Comparison of ENCODE assay signal across 42 mouse cellular contexts in genomic region chr7:45265518-45265917, GRCm38 (mm10). TPM values are rescaled to one million over a fixed set of nuclear protein-coding genes. Genes with fewer than 3 reads are reported as not detected.
"Had no signal": no experiment of that assay in that cellular context is flagged by ENCODE, and none has a peak within 500 bp of the region (broad histone marks: within the 10 kb centered on the region; RNA-seq: fewer than 3 reads in every experiment).

No protein-coding gene starts in this region.

- H3K9me3 ChIP-seq: limb, embryonic 10.5 days; limb, embryonic 12.5 days; limb, embryonic 13.5 days; limb, embryonic 15.5 days; liver, embryonic 12.5 days; liver, embryonic 13.5 days; liver, embryonic 15.5 days; lung, embryonic 15.5 days; megakaryocyte, embryonic 14.5 days; midbrain, embryonic 10.5 days; midbrain, embryonic 12.5 days; midbrain, embryonic 13.5 days; midbrain, embryonic 15.5 days; neural tube, embryonic 12.5 days had no signal

- H3K27ac ChIP-seq: limb, embryonic 10.5 days; limb, embryonic 12.5 days; limb, embryonic 13.5 days; limb, embryonic 15.5 days; liver, embryonic 12.5 days; liver, embryonic 13.5 days; liver, embryonic 14.5 days; liver, embryonic 15.5 days; lung, embryonic 15.5 days; macrophage; midbrain, embryonic 10.5 days; midbrain, embryonic 12.5 days; midbrain, embryonic 13.5 days; midbrain, embryonic 15.5 days; neural tube, embryonic 12.5 days had no signal

- H3K36me3 ChIP-seq: limb, embryonic 10.5 days; limb, embryonic 12.5 days; limb, embryonic 13.5 days; limb, embryonic 15.5 days; liver, embryonic 12.5 days; liver, embryonic 13.5 days; liver, embryonic 15.5 days; lung, embryonic 15.5 days; midbrain, embryonic 10.5 days; midbrain, embryonic 12.5 days; midbrain, embryonic 13.5 days; midbrain, embryonic 15.5 days; neural tube, embryonic 12.5 days had no signal

- H3K4me1 ChIP-seq: liver, embryonic 12.5 days; liver, embryonic 13.5 days; liver, embryonic 15.5 days; midbrain, embryonic 12.5 days; midbrain, embryonic 13.5 days; midbrain, embryonic 15.5 days had no signal

- H3K4me3 ChIP-seq: limb, embryonic 10.5 days; limb, embryonic 12.5 days; limb, embryonic 13.5 days; limb, embryonic 15.5 days; liver, embryonic 12.5 days; liver, embryonic 13.5 days; liver, embryonic 15.5 days; lung, embryonic 15.5 days; megakaryocyte, embryonic 14.5 days; midbrain, embryonic 10.5 days; midbrain, embryonic 12.5 days; midbrain, embryonic 13.5 days; midbrain, embryonic 15.5 days; myocyte; neural tube, embryonic 12.5 days had no signal

- ATAC-seq: liver, embryonic 12.5 days; lung, postnatal 0 days; midbrain, embryonic 13.5 days; midbrain, embryonic 15.5 days; midbrain, embryonic 16.5 days had no signal

- H3K4me2 ChIP-seq: limb, embryonic 12.5 days; limb, embryonic 13.5 days; limb, embryonic 15.5 days; liver, embryonic 11.5 days; liver, embryonic 12.5 days; liver, embryonic 13.5 days; liver, embryonic 15.5 days; lung, embryonic 14.5 days; lung, embryonic 15.5 days; midbrain, embryonic 11.5 days; midbrain, embryonic 12.5 days; midbrain, embryonic 13.5 days; midbrain, embryonic 15.5 days; neural tube, embryonic 12.5 days had no signal

- H3K9ac ChIP-seq: limb, embryonic 12.5 days; limb, embryonic 13.5 days; limb, embryonic 15.5 days; liver, embryonic 12.5 days; liver, embryonic 13.5 days; liver, embryonic 14.5 days; liver, embryonic 15.5 days; lung, embryonic 14.5 days; lung, embryonic 15.5 days; midbrain, embryonic 12.5 days; midbrain, embryonic 13.5 days; midbrain, embryonic 15.5 days; neural tube, embryonic 12.5 days had no signal

- H3K27me3 ChIP-seq: midbrain, embryonic 15.5 days; neural tube, embryonic 12.5 days had no signal

- DNase-seq: left cerebral cortex, postnatal 4 days; liver; liver, embryonic 13.5 days; lung, adult 18-20 months; lung, adult 2 months; lung, embryonic 14.5 days; lung, postnatal 10 days; lung, postnatal 14 days; lung, postnatal 36 days; lung, postnatal 4 days; midbrain, embryonic 14.5 days had no signal

RNA-seq across cellular contexts. Expression of gene Slc6a21, which starts 11.8 kb away (rescaled TPM):
- total RNA-seq: left cerebral cortex, postnatal 36 days; left cerebral cortex, postnatal 4 days; megakaryocyte progenitor cell, adult 5-6 weeks; megakaryocyte-erythroid progenitor cell, adult 5-6 weeks; midbrain, postnatal 0 days; monocyte, adult 5-6 weeks had no signal
- polyA plus RNA-seq: limb, embryonic 10.5 days; limb, embryonic 11.5 days; limb, embryonic 12.5 days; limb, embryonic 13.5 days; limb, embryonic 14.5 days; limb, embryonic 15.5 days; liver, embryonic 11.5 days; liver, embryonic 12.5 days; liver, embryonic 13.5 days; liver, embryonic 14.5 days; liver, embryonic 15.5 days; liver, embryonic 16.5 days; lung, adult 2 months; lung, embryonic 14.5 days; lung, embryonic 16.5 days; lung, postnatal 0 days; macrophage; midbrain, embryonic 10.5 days; midbrain, embryonic 11.5 days; midbrain, embryonic 12.5 days; midbrain, embryonic 13.5 days; midbrain, embryonic 14.5 days; midbrain, embryonic 15.5 days; midbrain, embryonic 16.5 days; midbrain, postnatal 0 days; myocyte; neural tube, embryonic 11.5 days; neural tube, embryonic 12.5 days had no signal

RNA-seq across cellular contexts. Expression of gene Slc6a16, which starts 24.6 kb away (rescaled TPM):
- total RNA-seq: megakaryocyte progenitor cell, adult 5-6 weeks; megakaryocyte, adult 5-6 weeks; megakaryocyte-erythroid progenitor cell, adult 5-6 weeks; monocyte, adult 5-6 weeks had no signal
- polyA plus RNA-seq: limb, embryonic 15.5 days; liver, embryonic 12.5 days; liver, embryonic 13.5 days; liver, embryonic 15.5 days; liver, embryonic 16.5 days; lung, embryonic 14.5 days; lung, embryonic 16.5 days; lung, postnatal 0 days; macrophage; midbrain, embryonic 11.5 days; myocyte had no signal

RNA-seq across cellular contexts. Expression of gene Tead2, which starts 50.0 kb away (rescaled TPM):
- total RNA-seq: megakaryocyte progenitor cell, adult 5-6 weeks; megakaryocyte, adult 5-6 weeks; megakaryocyte-erythroid progenitor cell, adult 5-6 weeks had no signal
- polyA plus RNA-seq: macrophage had no signal

RNA-seq across cellular contexts. Expression of gene Dkkl1, which starts 53.6 kb away (rescaled TPM):
- polyA plus RNA-seq: lung, embryonic 14.5 days; macrophage had no signal
